Mouse (Mus musculus) heart, adult 2 months (tissue): ENCODE measurements at regions not wholly inside any gene's neighbourhood (a gene's known extent, or its start where the extent isn't known, plus 50 kb on each side); places are given as distances from the start of the nearest gene placed in this dataset.

ENCODE experiments used
- CTCF ChIP-seq: fragments of 200-600 bp; IDR thresholded peaks from 2 replicates; pipeline ENCODE4 v1.8.1; 2022; ENCODE audit warnings: antibody characterized with exemption, mild to moderate bottlenecking, moderate library complexity
- POLR2A ChIP-seq: fragments of 200-500 bp; IDR thresholded peaks from 2 replicates; pipeline ENCODE4 v1.6.1; 2011; ENCODE audit warnings: mild to moderate bottlenecking, low read depth, low read length, control low read depth; ENCODE audit not compliant: insufficient read depth

GRCm38 (mm10) chr6:16077917-16078316 is 357.5 kb downstream of the Mdfic start:
- TF ChIP-seq CTCF = no peak
- TF ChIP-seq POLR2A = no peak
